Mouse (Mus musculus) hindbrain, embryonic 14.5 days (tissue): Measurements from ENCODE around the gene Denr. TPM values are rescaled to one million over a fixed set of nuclear protein-coding genes. Genes with fewer than 3 reads are reported as not detected.

Source experiments
- ATAC-seq: fragments of 200-750 bp; cut with Nextera tagmentation; 2 replicates; pipeline ENCODE4 v1.8.0; 2017; ENCODE audit warnings: moderate number of reproducible peaks, mild to moderate bottlenecking, moderate TSS enrichment, moderate library complexity; ENCODE audit not compliant: low FRiP score
- DNase-seq: peaks from one replicate; pipeline ENCODE4 v3.0.0-alpha.2; 2015; ENCODE audit warnings: low spot score
- H3K27ac ChIP-seq: fragments of 300-500 bp; sonication (generic); 2 replicates; pipeline ENCODE4 v1.5.1; 2014; ENCODE audit warnings: mild to moderate bottlenecking, moderate library complexity
- H3K27me3 ChIP-seq: fragments of 300-500 bp; sonication (generic); 2 replicates; pipeline ENCODE4 v1.6.1; 2014; ENCODE audit warnings: mild to moderate bottlenecking, low read length, mixed read lengths; ENCODE audit not compliant: control insufficient read depth, insufficient read depth
- H3K36me3 ChIP-seq: fragments of 300-500 bp; sonication (generic); replicated peaks from 2 replicates; pipeline ENCODE4 v1.6.1; 2014; ENCODE audit not compliant: control insufficient read depth, insufficient read depth
- H3K4me1 ChIP-seq: fragments of 300-500 bp; sonication (generic); replicated peaks from 2 replicates; pipeline ENCODE4 v1.6.1; 2014; ENCODE audit warnings: antibody characterized with exemption, low read length, mixed read lengths; ENCODE audit not compliant: control insufficient read depth, insufficient read depth
- H3K4me2 ChIP-seq: fragments of 300-500 bp; sonication (generic); replicated peaks from 2 replicates; pipeline ENCODE4 v1.6.1; 2014; ENCODE audit warnings: mild to moderate bottlenecking, moderate library complexity
- H3K4me3 ChIP-seq: fragments of 300-500 bp; sonication (generic); replicated peaks from 2 replicates; pipeline ENCODE4 v1.5.1; 2014; ENCODE audit warnings: mild to moderate bottlenecking, low read length
- H3K9ac ChIP-seq: fragments of 300-500 bp; sonication (generic); 2 replicates; pipeline ENCODE4 v1.6.1; 2014
- H3K9me3 ChIP-seq: fragments of 300-500 bp; sonication (generic); 2 replicates; pipeline ENCODE4 v1.6.1; 2016; ENCODE audit warnings: low read length; ENCODE audit not compliant: control insufficient read depth
- WGBS: fragments of 180-500 bp; shearing (Covaris S2); extraction: QIAGEN DNeasy Blood & Tissue Kit; methylation state at CpG from one replicate; pipeline ENCODE4 v1.1.7; 2014; 5-methylcytosine and 5-hydroxymethylcytosine counted together
- polyA plus RNA-seq: library from polyadenylated mRNA; unstranded; fragments of >200 nt; fragmentation: Nextera tagmentation; extraction: Ambion mirVana; gene quantifications from 2 replicates; pipeline ENCODE4 v1.2.1, GENCODE M21; 2014

The Denr gene
- polyA plus RNA-seq, 1 experiment from 2014 or later: 111 TPM

DNA sequence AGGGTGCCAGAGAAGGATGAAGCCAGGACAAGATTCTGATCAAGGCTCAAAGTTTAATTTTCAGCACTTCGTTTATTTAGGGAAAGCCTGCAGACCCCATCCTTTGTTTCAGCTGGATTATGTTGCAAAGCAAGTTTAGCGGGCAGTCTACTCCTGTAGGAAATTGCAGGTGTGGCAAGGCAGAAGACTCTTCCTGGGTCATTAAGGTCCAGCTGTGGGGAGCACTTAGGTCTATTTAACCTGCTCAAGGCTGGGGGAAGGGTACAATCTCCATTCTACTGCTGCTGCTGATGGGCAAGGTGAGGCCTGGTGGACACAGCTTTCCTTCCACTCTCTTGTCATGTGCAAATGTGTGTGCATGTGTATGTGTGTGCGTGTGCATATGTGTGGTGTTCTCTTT lies 52.0 kb downstream of the Denr start:
- Histone ChIP-seq H3K9ac (no peak overlapping the region), H3K4me1 (no peaks in the 10 kb centered on the region), H3K36me3 (no peaks in the 10 kb centered on the region), H3K4me3 (no peak overlapping the region), H3K27ac (no peak overlapping the region), H3K27me3 (no peaks in the 10 kb centered on the region), H3K4me2 (no peak overlapping the region), H3K9me3 (no peaks in the 10 kb centered on the region)
- WGBS: 83% methylated on average over 3 of the region's 3 CpGs
- no peak for DNase-seq
- ATAC-seq: no peak

GRCm38 (mm10) chr5:123960129-123960528 lies 53.2 kb downstream of the Denr start:
- no peak overlapping the region for H3K27ac ChIP-seq
- WGBS: 80% methylated on average over 8 of the region's 8 CpGs
- DNase-seq (no peak), ATAC-seq (no peak)
- no peaks in the 10 kb centered on the region for H3K4me1 ChIP-seq
- no peaks in the 10 kb centered on the region for H3K36me3 ChIP-seq
- H3K9me3 ChIP-seq: no peaks in the 10 kb centered on the region
- no peaks in the 10 kb centered on the region for H3K27me3 ChIP-seq
- H3K4me3 ChIP-seq: no peak overlapping the region
- H3K9ac ChIP-seq: no peak overlapping the region
- H3K4me2 ChIP-seq: no peak overlapping the region

DNA sequence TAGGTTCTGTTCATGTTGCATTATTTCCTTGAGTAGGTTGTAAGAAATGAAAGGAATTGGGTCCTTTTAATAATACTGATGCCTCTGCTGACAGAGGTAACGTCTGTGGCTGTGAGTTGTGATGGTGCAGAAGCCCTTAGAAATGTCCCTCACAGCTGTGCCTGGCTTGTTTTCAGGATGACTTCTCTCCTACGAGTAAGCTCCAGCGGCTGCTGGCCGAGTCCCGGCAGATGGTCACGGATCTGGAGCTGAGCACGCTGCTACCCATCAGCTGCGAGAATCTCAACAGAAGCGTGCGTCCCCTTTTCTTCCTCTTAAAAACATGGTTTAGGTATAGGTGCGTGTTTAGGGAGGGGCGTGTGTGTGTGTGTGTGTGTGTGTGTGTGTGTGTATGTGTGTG lies 54.1 kb downstream of the Denr start:
- no peak overlapping the region for H3K4me2 ChIP-seq
- no peaks in the 10 kb centered on the region for H3K4me1 ChIP-seq
- ATAC-seq: no peak
- 81% methylated on average over 12 of the region's 12 CpGs for WGBS
- H3K9ac ChIP-seq: no peak overlapping the region
- DNase-seq: peak; percentile 21
- no peaks in the 10 kb centered on the region for H3K27me3 ChIP-seq
- no peak overlapping the region for H3K4me3 ChIP-seq
- no peak overlapping the region for H3K27ac ChIP-seq
- no peaks in the 10 kb centered on the region for H3K9me3 ChIP-seq
- H3K36me3 ChIP-seq: no peaks in the 10 kb centered on the region

GRCm38 (mm10) chr5:123964208-123964607 lies 57.2 kb downstream of the Denr start:
- Histone ChIP-seq H3K4me2 (no peak overlapping the region), H3K4me3 (no peak overlapping the region), H3K4me1 (no peaks in the 10 kb centered on the region), H3K9me3 (no peaks in the 10 kb centered on the region), H3K27me3 (no peaks in the 10 kb centered on the region), H3K27ac (no peak overlapping the region), H3K36me3 (no peaks in the 10 kb centered on the region), H3K9ac (no peak overlapping the region)
- WGBS: 92% methylated on average over 4 of the region's 4 CpGs
- no peak for ATAC-seq
- DNase-seq: no peak

- DNase-seq (no peak), ATAC-seq (no peak)
- no peaks in the 10 kb centered on the region for H3K36me3 ChIP-seq
- H3K9ac ChIP-seq: no peak overlapping the region
- H3K27ac ChIP-seq: no peak overlapping the region
- H3K27me3 ChIP-seq: no peaks in the 10 kb centered on the region
- WGBS: 98% methylated on average over 2 of the region's 2 CpGs
- no peak overlapping the region for H3K4me2 ChIP-seq
- H3K4me3 ChIP-seq: no peak overlapping the region
- H3K4me1 ChIP-seq: no peaks in the 10 kb centered on the region
- H3K9me3 ChIP-seq: no peaks in the 10 kb centered on the region
These were observed 59.8 kb downstream of the Denr start for GRCm38 (mm10) chr5:123966759-123967158.

DNA sequence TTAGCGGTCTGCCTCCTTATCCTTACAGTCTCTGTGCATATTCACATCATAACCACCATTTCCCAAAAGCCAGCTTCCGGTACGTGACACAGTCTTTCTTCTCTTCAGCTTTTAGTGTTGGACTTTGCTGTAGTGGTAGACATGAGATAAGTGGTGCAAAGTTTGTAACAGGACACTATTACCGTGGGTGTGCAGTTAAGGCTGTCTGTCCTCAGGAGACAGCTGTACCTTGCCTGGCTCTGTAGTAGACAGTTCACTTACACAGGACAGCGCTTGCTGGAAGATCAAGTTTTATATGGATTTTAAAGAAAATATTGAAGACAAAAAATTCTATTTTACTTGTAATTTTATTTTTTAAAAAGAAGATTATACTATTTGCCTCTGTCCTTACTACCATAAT lies 61.5 kb downstream of the Denr start:
- Histone ChIP-seq H3K4me3 (no peak overlapping the region), H3K9ac (no peak overlapping the region), H3K4me2 (no peak overlapping the region), H3K9me3 (no peaks in the 10 kb centered on the region), H3K27me3 (no peaks in the 10 kb centered on the region), H3K36me3 (no peaks in the 10 kb centered on the region), H3K4me1 (0 out of 2 replicates have a peak, but pooled peaks cover 4% of the 10 kb centered on the region), H3K27ac (no peak overlapping the region)
- WGBS: 87% methylated on average over 5 of the region's 5 CpGs
- DNase-seq (no peak), ATAC-seq (no peak)

DNA sequence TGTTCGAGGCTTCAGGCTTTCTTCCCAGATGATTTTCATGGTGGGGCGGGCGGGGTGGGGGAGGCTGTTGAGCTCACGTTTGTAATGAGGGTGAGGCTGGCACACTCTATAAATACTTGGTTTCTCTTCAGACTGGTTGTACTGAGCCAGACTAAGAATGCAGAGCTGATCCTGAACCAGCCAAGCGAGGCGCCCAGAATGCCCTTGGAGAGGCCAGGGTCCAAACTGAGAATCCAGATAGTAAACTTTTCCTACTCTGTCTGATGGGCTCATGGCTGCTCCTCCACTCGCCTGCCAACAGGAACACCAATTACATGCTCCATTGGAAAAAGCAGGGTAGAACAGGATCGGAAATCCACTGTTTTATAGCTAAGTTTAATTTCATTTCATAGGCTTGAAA lies 62.2 kb downstream of the Denr start:
- no peaks in the 10 kb centered on the region for H3K9me3 ChIP-seq
- 69% methylated on average over 8 of the region's 8 CpGs for WGBS
- H3K4me2 ChIP-seq: no peak overlapping the region
- no peak overlapping the region for H3K9ac ChIP-seq
- H3K27ac ChIP-seq: no peak overlapping the region
- DNase-seq: no peak
- no peaks in the 10 kb centered on the region for H3K27me3 ChIP-seq
- no peak for ATAC-seq
- H3K4me1 ChIP-seq: 0 out of 2 replicates have a peak, but pooled peaks cover 4% of the 10 kb centered on the region
- H3K4me3 ChIP-seq: no peak overlapping the region
- no peaks in the 10 kb centered on the region for H3K36me3 ChIP-seq

GRCm38 (mm10) chr5:123970576-123970975 lies 63.6 kb downstream of the Denr start:
- ATAC-seq (no peak), DNase-seq (no peak)
- Histone ChIP-seq H3K4me3 (no peak overlapping the region), H3K27ac (no peak overlapping the region), H3K9me3 (no peaks in the 10 kb centered on the region), H3K9ac (no peak overlapping the region), H3K36me3 (no peaks in the 10 kb centered on the region), H3K27me3 (no peaks in the 10 kb centered on the region), H3K4me2 (no peak overlapping the region), H3K4me1 (peaks cover 14% of the 10 kb centered on the region)
- WGBS: 91% methylated on average over 4 of the region's 4 CpGs

GRCm38 (mm10) chr5:123972453-123972852 lies 65.5 kb downstream of the Denr start:
- no peaks in the 10 kb centered on the region for H3K9me3 ChIP-seq
- WGBS: 48% methylated on average over 6 of the region's 6 CpGs
- H3K4me3 ChIP-seq: no peak overlapping the region
- no peaks in the 10 kb centered on the region for H3K36me3 ChIP-seq
- no peak for DNase-seq
- H3K4me1 ChIP-seq: peaks cover 24% of the 10 kb centered on the region
- no peak for ATAC-seq
- H3K27ac ChIP-seq: no peak overlapping the region
- H3K27me3 ChIP-seq: peaks cover 9% of the 10 kb centered on the region
- H3K4me2 ChIP-seq: no peak overlapping the region
- no peak overlapping the region for H3K9ac ChIP-seq
